ENCODE assay signal across 8 mouse cellular contexts in genomic region chr7:130264616-130265318, GRCm38 (mm10).
A peak's percentile ranks its signal among the peaks of the same experiment; 100 is the strongest.
DNase-seq lines count a peak whose midpoint lies in the region; ATAC-seq and TF ChIP-seq lines count a peak whose summit lies in the region.

No protein-coding gene starts in this region.

- WGBS in heart, postnatal 0 days, result 2% methylated on average over 41 of the region's 41 CpGs
- under 1% methylated on average over 41 of the region's 41 CpGs for WGBS in lung, postnatal 0 days

- H3K4me1 ChIP-seq in heart, postnatal 0 days (ENCODE audit: control insufficient read depth, insufficient read depth), result peaks cover 14% of the 10 kb centered on the region; the same call in 1 of the 2 replicates
- H3K4me1 ChIP-seq in lung, postnatal 0 days (ENCODE audit: insufficient read depth, low read depth, low read length), result peaks cover 8% of the 10 kb centered on the region; the same call in 1 of the 2 replicates

- TF ChIP-seq EP300 in heart, postnatal 0 days (IDR thresholded peaks at IDR 0.05; ENCODE audit: low read depth), result no peak
- no peak for TF ChIP-seq EP300 in lung, postnatal 0 days (IDR thresholded peaks at IDR 0.05)

- no peaks in the 10 kb centered on the region for H3K36me3 ChIP-seq in heart, postnatal 0 days (replicated peaks; ENCODE audit: control insufficient read depth, insufficient read depth, low read length)
- H3K36me3 ChIP-seq in lung, postnatal 0 days (ENCODE audit: insufficient read depth, low read length), result no peaks in the 10 kb centered on the region

- H3K4me3 ChIP-seq in heart, postnatal 0 days (ENCODE audit: low read depth, low read length), result peak overlapping the region; percentile 50
- H3K4me3 ChIP-seq in layer of hippocampus, adult 2 months, result peak overlapping the region; percentile 74
- peak overlapping the region; percentile 82 for H3K4me3 ChIP-seq in lung, postnatal 0 days (ENCODE audit: low read depth, low read length)

- peak; percentile 11 for DNase-seq in gastrocnemius, adult 18-20 months (ENCODE audit: low spot score)
- no peak for DNase-seq in gastrocnemius, adult 8-10 months (ENCODE audit: low spot score in 2 of 2)
- DNase-seq in embryo, embryonic 9.5 days (ENCODE audit: extremely low spot score), result peak; percentile 69
- DNase-seq in heart, postnatal 0 days (ENCODE audit: low spot score), result peak; percentile 54
- no peak for DNase-seq in layer of hippocampus, adult 2 months (ENCODE audit: low spot score in 2 of 2)
- peak; percentile 84 for DNase-seq in lung, postnatal 0 days (ENCODE audit: low spot score)
- DNase-seq in right cerebral cortex, adult 2 months (ENCODE audit: low spot score in 2 of 2), result peak; percentile 48 to 62

- peaks cover 24% of the 10 kb centered on the region for H3K27me3 ChIP-seq in heart, postnatal 0 days (ENCODE audit: control insufficient read depth, insufficient read depth, low read length)
- no peaks in the 10 kb centered on the region for H3K27me3 ChIP-seq in lung, postnatal 0 days (replicated peaks; ENCODE audit: insufficient read depth, low read length)

- peak overlapping the region; percentile 85 for H3K4me2 ChIP-seq in heart, postnatal 0 days (ENCODE audit: low read depth, low read length)
- peak overlapping the region; percentile 83 for H3K4me2 ChIP-seq in lung, postnatal 0 days (replicated peaks; ENCODE audit: low read depth, low read length)

- no peaks in the 10 kb centered on the region for H3K9me3 ChIP-seq in heart, postnatal 0 days (replicated peaks; ENCODE audit: control insufficient read depth, low read length)
- no peaks in the 10 kb centered on the region for H3K9me3 ChIP-seq in lung, postnatal 0 days (ENCODE audit: low read length)

- 0 out of 2 replicates have a peak overlapping the region, but pooled peaks have one; percentile 54 for H3K27ac ChIP-seq in heart, postnatal 0 days (ENCODE audit: low read depth)
- H3K27ac ChIP-seq in layer of hippocampus, adult 2 months, result peak overlapping the region; percentile 87
- peak overlapping the region; percentile 89 for H3K27ac ChIP-seq in lung, postnatal 0 days (ENCODE audit: low read length)

- peak; percentile 16; the same call in 1 of the 2 replicates for ATAC-seq in heart, postnatal 0 days (ENCODE audit: insufficient read depth, low read depth)
- peak; percentile 39 for ATAC-seq in lung, postnatal 0 days
- no peak for ATAC-seq in CD4-positive, CD25-positive, alpha-beta regulatory T cell, adult 4 months

- TF ChIP-seq CTCF in heart, postnatal 0 days (IDR thresholded peaks at IDR 0.05; ENCODE audit: low read depth), result peak; percentile 39
- TF ChIP-seq CTCF in layer of hippocampus, adult 2 months (conservative IDR thresholded peaks at IDR 0.05), result peak; percentile 58
- TF ChIP-seq CTCF in lung, postnatal 0 days (IDR thresholded peaks at IDR 0.05), result peak; percentile 65

- H3K9ac ChIP-seq in heart, postnatal 0 days (replicated peaks; ENCODE audit: low read depth, low read length), result peak overlapping the region; percentile 43
- peak overlapping the region; percentile 65 for H3K9ac ChIP-seq in lung, postnatal 0 days (replicated peaks; ENCODE audit: low read depth)

Comparison
In these comparisons a context has a peak if more than half of its experiments do, and no peak if none do; other contexts are left out.
1. DNase-seq: peak in gastrocnemius, adult 18-20 months (single experiment), embryo, embryonic 9.5 days (single experiment), heart, postnatal 0 days (single experiment), lung, postnatal 0 days (single experiment) and right cerebral cortex, adult 2 months (2 of 2); none in gastrocnemius, adult 8-10 months (0 of 2) and layer of hippocampus, adult 2 months (0 of 2).
2. Peak in every context shown above with its lines, with median percentiles within 50 percentile points of each other: H3K27ac ChIP-seq, H3K4me3 ChIP-seq and CTCF ChIP-seq.